Mouse (Mus musculus) lung, postnatal 0 days (tissue): ENCODE results near the gene Csf2ra. TPM values are rescaled to one million over a fixed set of nuclear protein-coding genes. Genes with fewer than 3 reads are reported as not detected.

Experiments used
- ATAC-seq: fragments of 200-750 bp; cut with Nextera tagmentation; 2 replicates; pipeline ENCODE4 v1.8.0; 2017; ENCODE audit warnings: moderate library complexity
- DNase-seq: peaks from one replicate; pipeline ENCODE4 v3.0.0-alpha.2; 2016; ENCODE audit warnings: low spot score
- H3K27ac ChIP-seq: fragments of 300-500 bp; sonication (generic); 2 replicates; pipeline ENCODE4 v1.5.1; 2014; ENCODE audit warnings: antibody characterized with exemption, mild to moderate bottlenecking, low read length, mixed read lengths
- H3K27me3 ChIP-seq: fragments of 300-500 bp; sonication (generic); replicated peaks from 2 replicates; pipeline ENCODE4 v1.6.1; 2014; ENCODE audit warnings: low read length, mixed read lengths; ENCODE audit not compliant: insufficient read depth
- H3K36me3 ChIP-seq: fragments of 300-500 bp; sonication (generic); 2 replicates; pipeline ENCODE4 v1.6.1; 2014; ENCODE audit warnings: low read length, mixed read lengths; ENCODE audit not compliant: insufficient read depth
- H3K4me1 ChIP-seq: fragments of 300-500 bp; sonication (generic); 2 replicates; pipeline ENCODE4 v1.6.1; 2014; ENCODE audit warnings: antibody characterized with exemption, low read depth, low read length, mixed read lengths; ENCODE audit not compliant: insufficient read depth
- H3K4me2 ChIP-seq: fragments of 300-500 bp; sonication (generic); replicated peaks from 2 replicates; pipeline ENCODE4 v1.6.1; 2014; ENCODE audit warnings: low read depth, mild to moderate bottlenecking, low read length, moderate library complexity, mixed read lengths
- H3K4me3 ChIP-seq: fragments of 300-500 bp; sonication (generic); 2 replicates; pipeline ENCODE4 v1.5.1; 2014; ENCODE audit warnings: low read depth, low read length
- H3K9ac ChIP-seq: fragments of 300-500 bp; sonication (generic); replicated peaks from 2 replicates; pipeline ENCODE4 v1.6.1; 2014; ENCODE audit warnings: low read depth, mild to moderate bottlenecking
- H3K9me3 ChIP-seq: fragments of 300-500 bp; sonication (generic); 2 replicates; pipeline ENCODE4 v1.6.1; 2016; ENCODE audit warnings: low read length, mixed read lengths
- CTCF ChIP-seq: IDR thresholded peaks from 2 replicates; pipeline ENCODE4 v1.5.1; 2016; ENCODE audit warnings: antibody characterized with exemption, mild to moderate bottlenecking
- EP300 ChIP-seq: IDR thresholded peaks from 2 replicates; pipeline ENCODE4 v1.6.1; 2016; ENCODE audit warnings: antibody characterized with exemption, mild to moderate bottlenecking, control low read depth
- whole genome bisulfite sequencing: fragments of 180-500 bp; shearing (Covaris S2); extraction: QIAGEN DNeasy Blood & Tissue Kit; methylation state at CpG from one replicate; pipeline ENCODE4 v1.1.7; 2014; 5-methylcytosine and 5-hydroxymethylcytosine counted together
- polyA plus RNA-seq: library from polyadenylated mRNA; unstranded; fragments of >200 nt; fragmentation: Nextera tagmentation; extraction: Ambion mirVana; gene quantifications from 2 replicates; pipeline ENCODE4 v1.2.1, GENCODE M21; 2015

Csf2ra gene
- polyA plus RNA-seq, 1 experiment from 2014 or later, result 18.8 TPM

DNA sequence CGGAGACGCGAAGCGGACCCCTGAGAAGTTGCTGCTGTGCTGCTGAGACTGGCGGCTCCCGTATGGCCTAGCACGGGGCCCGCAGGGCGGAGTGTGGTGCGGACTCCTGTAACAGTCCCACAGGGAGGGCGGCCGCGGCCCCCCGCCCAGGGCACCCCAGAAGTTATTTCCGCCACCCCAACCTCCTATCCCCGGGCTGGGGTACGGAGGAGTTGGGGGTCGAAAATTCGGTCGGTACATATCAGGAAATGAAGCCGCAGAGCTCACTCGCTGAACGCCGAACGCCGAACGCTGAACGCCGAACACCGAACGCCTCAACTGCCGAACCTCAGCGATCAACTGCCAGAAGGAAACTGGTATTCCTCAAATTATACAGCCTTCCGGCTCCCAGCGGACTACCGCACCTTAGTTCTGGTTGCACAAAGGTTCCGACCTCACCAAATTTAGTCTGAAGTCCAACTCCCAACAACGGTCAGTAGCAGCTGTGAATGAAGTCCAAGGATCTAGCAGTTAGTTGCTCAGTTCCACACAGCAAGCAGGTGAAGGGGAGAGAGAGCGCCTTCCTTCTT is 52.4 kb downstream of the Csf2ra start, which contains the start of gene Gm7102:
Gm7102 (minus strand) TSS at position 554 of the 569 bp plus-strand sequence.
- WGBS, result 28% methylated on average over 38 of the region's 39 CpGs
- no peaks in the 10 kb centered on the region for H3K27me3 ChIP-seq
- no peak within 1 kb of the TSS for H3K27ac ChIP-seq
- no peak for DNase-seq
- no peak within 1 kb of the TSS for H3K9ac ChIP-seq
- no peaks in the 10 kb centered on the region for H3K4me1 ChIP-seq
- H3K9me3 ChIP-seq, result no peaks in the 10 kb centered on the region
- ATAC-seq, result no peak
- no peak within 1 kb of the TSS; the same call in 1 of the 2 replicates for H3K4me3 ChIP-seq
- H3K4me2 ChIP-seq, result peak within 1 kb of the TSS; percentile 42
- H3K36me3 ChIP-seq, result no peaks in the 10 kb centered on the region
- TF ChIP-seq EP300 (no peak), CTCF (no peak)

Other genes with a start within 250 kb of the Csf2ra start
- 21.7 and 25.0 TPM in 2 replicates for gene Zfp950, start 87.6 kb downstream of the Csf2ra start, polyA plus RNA-seq
- gene Gm7102, start 52.1 kb downstream of the Csf2ra start, polyA plus RNA-seq, result 0.08 and 0.10 TPM in 2 replicates
- not detected in 2 replicates for gene Gm6020, start 44.5 kb downstream of the Csf2ra start, polyA plus RNA-seq
- not detected in 2 replicates for gene Gm21060, start 68.6 kb upstream of the Csf2ra start, polyA plus RNA-seq